Mouse (Mus musculus) midbrain, postnatal 0 days (tissue): ENCODE data around the gene Mill2. TPM values are rescaled to one million over a fixed set of nuclear protein-coding genes. Genes with fewer than 3 reads are reported as not detected.

ENCODE experiments used
- ATAC-seq: fragments of 200-750 bp; cut with Nextera tagmentation; 2 replicates; pipeline ENCODE4 v1.8.0; 2017; ENCODE audit warnings: moderate number of reproducible peaks, mild to moderate bottlenecking, moderate TSS enrichment, moderate library complexity; ENCODE audit not compliant: low FRiP score
- DNase-seq: peaks from one replicate; pipeline ENCODE4 v3.0.0-alpha.2; 2015; ENCODE audit warnings: low spot score
- H3K27ac ChIP-seq: fragments of 300-500 bp; sonication (generic); 2 replicates; pipeline ENCODE4 v1.5.1; 2014; ENCODE audit warnings: low read depth, mild to moderate bottlenecking, low read length, mixed read lengths
- H3K27me3 ChIP-seq: fragments of 300-500 bp; sonication (generic); 2 replicates; pipeline ENCODE4 v1.6.1; 2014; ENCODE audit warnings: low read length, control low read depth, mixed read lengths; ENCODE audit not compliant: insufficient read depth
- H3K36me3 ChIP-seq: fragments of 300-500 bp; sonication (generic); 2 replicates; pipeline ENCODE4 v1.6.1; 2014; ENCODE audit warnings: low read length, control low read depth, mixed read lengths; ENCODE audit not compliant: insufficient read depth
- H3K4me1 ChIP-seq: fragments of 300-500 bp; sonication (generic); 2 replicates; pipeline ENCODE4 v1.6.1; 2014; ENCODE audit warnings: mild to moderate bottlenecking, control low read depth, antibody characterized with exemption, low read length, mixed read lengths; ENCODE audit not compliant: insufficient read depth
- H3K4me2 ChIP-seq: fragments of 300-500 bp; sonication (generic); 2 replicates; pipeline ENCODE4 v1.6.1; 2014; ENCODE audit warnings: low read depth, mild to moderate bottlenecking, low read length, mixed read lengths; ENCODE audit not compliant: poor library complexity, severe bottlenecking
- H3K4me3 ChIP-seq: fragments of 300-500 bp; sonication (generic); 2 replicates; pipeline ENCODE4 v1.5.1; 2014; ENCODE audit warnings: low read depth, mild to moderate bottlenecking, low read length, moderate library complexity
- H3K9ac ChIP-seq: fragments of 300-500 bp; sonication (generic); replicated peaks from 2 replicates; pipeline ENCODE4 v1.6.1; 2014; ENCODE audit warnings: mild to moderate bottlenecking, low read length, moderate library complexity, mixed read lengths; ENCODE audit not compliant: poor library complexity, severe bottlenecking
- H3K9me3 ChIP-seq: fragments of 300-500 bp; sonication (generic); 2 replicates; pipeline ENCODE4 v1.6.1; 2016; ENCODE audit warnings: low read length, control low read depth
- CTCF ChIP-seq: IDR thresholded peaks from 2 replicates; pipeline ENCODE4 v1.5.1; 2016; ENCODE audit warnings: antibody characterized with exemption, mild to moderate bottlenecking
- WGBS: fragments of 180-500 bp; shearing (Covaris S2); extraction: QIAGEN DNeasy Blood & Tissue Kit; methylation state at CpG from one replicate; pipeline ENCODE4 v1.1.7; 2014; 5-methylcytosine and 5-hydroxymethylcytosine counted together
- polyA plus RNA-seq: library from polyadenylated mRNA; unstranded; fragments of >200 nt; fragmentation: Nextera tagmentation; extraction: Ambion mirVana; gene quantifications from 2 replicates; pipeline ENCODE4 v1.2.1, GENCODE M21; 2015
- total RNA-seq: library from RNA; depleted of rRNA; stranded (reverse); fragments of >200 nt; gene quantifications from 2 replicates; pipeline ENCODE4 v1.2.3, GENCODE M21; 2014

The Mill2 gene
- total and polyA plus RNA-seq, 2 experiments from 2014 or later, result 0.64 to 3.3 TPM

DNA sequence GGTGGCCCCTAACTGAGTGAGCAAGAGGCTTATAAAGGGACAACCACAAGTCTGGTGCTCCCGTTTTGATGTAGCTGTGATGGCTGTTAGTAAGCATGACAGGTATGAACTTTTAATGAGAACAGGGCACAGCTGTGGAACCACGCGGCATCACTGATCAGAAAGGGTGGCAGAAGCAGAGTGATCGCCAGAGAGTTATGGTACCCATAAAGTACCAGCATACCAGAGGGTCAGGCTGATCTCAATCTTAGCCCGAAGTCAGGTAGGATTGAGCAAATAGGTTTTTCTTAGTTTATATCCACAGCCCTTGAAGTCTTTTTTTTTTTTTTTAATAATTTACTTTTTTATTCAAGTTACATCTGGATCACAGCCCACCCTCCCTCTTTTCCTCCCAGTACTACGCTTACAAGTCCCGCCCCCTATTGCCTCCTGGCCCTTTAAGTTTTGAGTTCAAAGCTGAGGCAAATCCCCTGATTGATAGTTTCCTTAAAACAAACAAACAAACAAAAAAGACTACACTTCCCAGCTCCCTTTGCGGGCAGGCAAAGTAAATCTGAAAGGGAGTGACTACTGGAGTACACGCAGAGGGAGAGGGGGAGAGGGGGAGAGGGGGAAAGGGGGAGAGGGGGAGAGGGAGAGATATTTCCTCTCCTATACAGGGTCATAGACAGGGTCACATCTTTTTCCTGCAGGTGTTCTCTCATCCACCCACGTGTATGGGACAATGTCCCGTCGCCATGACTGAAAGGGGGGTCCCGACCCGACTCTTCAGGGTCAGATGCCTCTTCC lies 32.4 kb downstream of the Mill2 start:
- Histone ChIP-seq H3K27ac (no peak overlapping the region), H3K4me2 (peak overlapping the region; percentile 91), H3K9ac (no peak overlapping the region; the same call in 1 of the 2 replicates), H3K36me3 (no peaks in the 10 kb centered on the region), H3K4me1 (no peaks in the 10 kb centered on the region), H3K9me3 (no peaks in the 10 kb centered on the region), H3K27me3 (no peaks in the 10 kb centered on the region), H3K4me3 (peak overlapping the region; percentile 41)
- WGBS, result 27% methylated on average over 13 of the region's 14 CpGs
- ATAC-seq (peak; percentile 50), DNase-seq (no peak)
- TF ChIP-seq CTCF, result no peak

DNA sequence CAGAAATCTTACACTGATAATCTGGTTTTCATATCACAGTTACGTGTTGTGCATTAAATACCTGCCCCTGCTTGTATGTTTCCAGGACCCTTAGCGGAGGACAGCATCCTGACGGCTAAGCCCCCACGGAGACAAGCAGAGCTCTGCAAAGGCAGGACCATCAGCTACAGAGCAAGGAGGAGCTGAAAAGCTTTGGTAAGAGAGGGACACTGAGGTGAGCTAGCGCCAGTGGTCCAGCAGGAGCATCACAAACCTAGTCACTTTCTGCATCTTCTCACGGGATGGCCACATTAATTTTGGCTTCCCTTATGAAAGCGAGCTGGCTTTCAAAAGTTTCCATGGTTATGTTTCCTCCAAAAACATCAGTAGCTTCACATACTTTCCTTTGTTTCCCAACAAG lies 33.0 kb downstream of the Mill2 start:
- Histone ChIP-seq H3K4me1 (no peaks in the 10 kb centered on the region), H3K36me3 (no peaks in the 10 kb centered on the region), H3K4me2 (peak overlapping the region; percentile 91), H3K9ac (no peak overlapping the region; the same call in 1 of the 2 replicates), H3K4me3 (peak overlapping the region; percentile 41), H3K27me3 (no peaks in the 10 kb centered on the region), H3K9me3 (no peaks in the 10 kb centered on the region), H3K27ac (no peak overlapping the region)
- 2% methylated on average over 7 of the region's 7 CpGs for WGBS
- TF ChIP-seq CTCF, result no peak
- ATAC-seq (peak; percentile 59), DNase-seq (no peak)

GRCm38 (mm10) chr7:18873253-18873652 lies 33.5 kb downstream of the Mill2 start:
- Histone ChIP-seq H3K4me2 (peak overlapping the region; percentile 91), H3K27ac (no peak overlapping the region), H3K27me3 (no peaks in the 10 kb centered on the region), H3K4me3 (peak overlapping the region; percentile 41), H3K36me3 (no peaks in the 10 kb centered on the region), H3K9me3 (no peaks in the 10 kb centered on the region), H3K9ac (no peak overlapping the region; the same call in 1 of the 2 replicates), H3K4me1 (no peaks in the 10 kb centered on the region)
- peak; percentile 72 for ATAC-seq
- peak; percentile 87 for DNase-seq
- peak; percentile 94 for TF ChIP-seq CTCF
- 0% methylated on average over 10 of the region's 10 CpGs for WGBS

DNA sequence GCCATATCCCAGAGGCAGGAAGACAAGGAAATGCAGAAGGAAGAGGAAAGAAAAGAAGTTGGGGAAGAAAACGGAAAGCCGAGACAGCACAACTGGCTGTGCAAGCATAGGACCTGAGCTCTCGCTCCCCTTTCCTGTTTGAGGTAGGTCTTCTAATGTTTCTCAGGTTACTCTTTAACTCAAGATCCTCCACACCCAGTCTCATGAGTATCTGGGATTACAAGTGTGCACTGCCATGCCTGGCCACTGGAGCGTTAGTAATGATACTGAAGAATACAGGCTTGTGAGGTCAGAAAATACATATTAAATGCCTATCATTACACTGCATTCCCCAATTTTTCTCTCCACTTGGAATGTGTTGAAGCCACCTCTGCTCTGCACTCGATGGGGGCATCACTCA lies 35.6 kb downstream of the Mill2 start:
- Histone ChIP-seq H3K4me1 (no peaks in the 10 kb centered on the region), H3K4me3 (no peak overlapping the region)
- ATAC-seq, result no peak

DNA sequence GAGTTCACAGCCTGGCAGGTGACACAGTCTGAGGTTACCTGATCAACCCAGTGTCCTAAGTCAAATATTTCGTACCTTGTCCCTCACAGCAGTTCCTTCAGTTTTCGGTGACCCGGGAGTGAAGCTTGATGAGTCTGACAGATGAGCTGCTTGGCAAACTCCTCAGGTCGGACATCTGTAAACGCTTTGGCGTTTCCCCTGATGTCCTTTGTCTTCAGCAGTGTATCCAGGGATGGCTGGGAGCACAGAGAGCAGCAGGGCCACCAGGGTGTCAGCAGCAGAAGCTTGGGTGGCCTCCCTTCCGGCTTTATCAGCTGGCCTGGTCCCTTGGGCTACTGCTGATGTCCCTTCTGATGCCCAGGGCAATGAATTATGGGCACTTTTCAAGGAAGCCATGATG lies 38.9 kb downstream of the Mill2 start:
- DNase-seq (no peak), ATAC-seq (no peak)
- Histone ChIP-seq H3K27me3 (no peaks in the 10 kb centered on the region), H3K4me2 (no peak overlapping the region), H3K4me1 (no peaks in the 10 kb centered on the region), H3K27ac (no peak overlapping the region), H3K9me3 (no peaks in the 10 kb centered on the region), H3K9ac (no peak overlapping the region), H3K4me3 (no peak overlapping the region), H3K36me3 (no peaks in the 10 kb centered on the region)
- 81% methylated on average over 7 of the region's 7 CpGs for WGBS
- TF ChIP-seq CTCF, result no peak

More for the DNA sequence above, 35.6 kb downstream of the Mill2 start:
- no peak overlapping the region for H3K9ac ChIP-seq
- H3K27me3 ChIP-seq, result no peaks in the 10 kb centered on the region
- no peak overlapping the region for H3K27ac ChIP-seq
- DNase-seq, result no peak
- 86% methylated on average over 5 of the region's 5 CpGs for WGBS
- no peak overlapping the region for H3K4me2 ChIP-seq
- no peaks in the 10 kb centered on the region for H3K9me3 ChIP-seq
- no peaks in the 10 kb centered on the region for H3K36me3 ChIP-seq
- no peak for TF ChIP-seq CTCF

- no peaks in the 10 kb centered on the region for H3K36me3 ChIP-seq
- H3K9ac ChIP-seq, result no peak overlapping the region
- no peaks in the 10 kb centered on the region for H3K4me1 ChIP-seq
- DNase-seq, result no peak
- H3K27ac ChIP-seq, result no peak overlapping the region
- H3K27me3 ChIP-seq, result no peaks in the 10 kb centered on the region
- no peak overlapping the region for H3K4me2 ChIP-seq
- TF ChIP-seq CTCF, result no peak
- WGBS, result 65% methylated on average over 9 of the region's 9 CpGs
- no peak overlapping the region for H3K4me3 ChIP-seq
- ATAC-seq, result no peak
- H3K9me3 ChIP-seq, result no peaks in the 10 kb centered on the region
These were observed 44.4 kb downstream of the Mill2 start for GRCm38 (mm10) chr7:18883991-18884744.
